Mouse (Mus musculus) cerebellum, adult 8-10 months (tissue): Measurements from ENCODE around the gene 2900011O08Rik.

Source experiments
- DNase-seq: peaks from one replicate; pipeline ENCODE4 v3.0.0; 2022

Gene 2900011O08Rik

GRCm38 (mm10) chr16:14143298-14143697 lies 156.9 kb downstream of the 2900011O08Rik start:
- no peak for DNase-seq

- no peak for DNase-seq
These were observed 161.3 kb downstream of the 2900011O08Rik start for GRCm38 (mm10) chr16:14147712-14148111.
